Mouse (Mus musculus) frontal cortex, postnatal 36 days (tissue): ENCODE data around the gene Serpinb8.

Experiments used
- DNase-seq, 2 experiments: peaks; one replicate each; pipeline ENCODE4 v3.0.0; 2022; ENCODE audit warnings: low spot score in 2 of 2

Serpinb8 gene

DNA sequence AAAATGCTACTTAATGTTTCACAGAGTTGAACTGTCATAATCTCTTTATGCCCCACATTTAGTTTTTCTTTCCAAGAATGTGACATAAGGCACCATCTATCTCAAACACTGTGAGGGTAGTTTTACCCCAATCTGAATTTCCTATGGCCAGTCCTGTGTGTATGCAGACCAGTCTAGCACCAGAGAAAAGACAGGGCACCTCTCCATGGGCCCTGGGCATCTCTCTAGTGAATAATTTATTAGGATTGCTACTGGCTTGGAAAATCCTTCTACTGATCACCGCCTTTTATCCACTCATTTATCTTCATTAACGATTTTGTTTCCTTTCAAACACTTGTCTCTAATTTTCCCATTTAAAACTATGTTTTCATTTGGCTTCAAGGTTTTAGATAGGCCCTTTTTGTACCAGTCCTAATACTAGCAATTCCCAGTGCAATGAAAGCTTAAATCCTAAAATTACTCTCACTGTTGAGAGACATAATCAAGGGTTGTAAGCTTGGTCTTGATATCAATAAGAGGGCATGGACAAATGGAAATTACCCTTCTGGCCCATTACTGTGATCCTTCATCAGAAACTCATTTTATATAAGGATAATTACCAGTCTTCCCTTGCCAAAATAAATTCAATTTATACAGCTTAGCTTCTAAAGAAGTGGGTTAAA, 52.8 kb downstream of the Serpinb8 start:
- no peak for DNase-seq

DNA sequence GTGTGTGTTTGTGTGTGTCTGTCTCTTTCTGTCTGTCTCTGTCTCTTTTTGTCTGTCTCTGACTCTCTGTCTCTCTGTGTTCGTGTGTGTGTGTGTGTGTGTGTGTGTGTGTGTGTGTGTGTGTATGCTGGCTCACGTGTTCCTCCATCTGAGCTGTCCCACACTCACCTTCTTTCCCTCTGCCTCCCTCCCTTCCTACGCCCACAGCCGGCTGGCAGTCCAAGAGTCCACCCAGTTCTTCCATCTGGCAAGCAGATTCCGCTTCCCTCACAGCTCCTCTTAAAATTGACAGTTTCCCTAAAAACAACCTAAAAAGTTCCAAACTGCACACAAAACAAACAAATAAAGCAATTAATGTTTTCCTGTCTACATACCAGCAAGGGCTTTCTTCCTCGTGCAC, 55.3 kb downstream of the Serpinb8 start:
- peak; percentile 54 to 69 for DNase-seq

DNA sequence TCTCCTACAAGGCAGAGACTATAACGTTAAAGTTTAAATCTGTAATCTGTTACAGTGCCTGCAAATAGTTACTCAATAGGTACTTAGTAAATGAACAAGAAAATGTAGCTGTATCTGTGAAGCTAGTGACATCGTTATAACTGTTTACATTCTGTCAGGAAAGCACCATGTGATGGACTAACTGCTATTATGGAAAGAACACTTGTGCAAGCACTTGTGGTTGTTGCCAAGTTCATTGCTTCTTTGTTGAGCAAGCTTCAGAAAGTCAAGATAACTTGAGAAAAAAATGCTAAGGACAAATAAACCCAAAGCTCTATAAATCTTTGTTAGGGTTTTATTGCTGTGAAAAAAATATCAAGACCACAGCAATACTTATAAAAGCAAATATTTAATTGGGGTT, 67.9 kb downstream of the Serpinb8 start:
- DNase-seq = no peak
